Comparison of ENCODE assay signal across 10 mouse cellular contexts in the genomic region with DNA sequence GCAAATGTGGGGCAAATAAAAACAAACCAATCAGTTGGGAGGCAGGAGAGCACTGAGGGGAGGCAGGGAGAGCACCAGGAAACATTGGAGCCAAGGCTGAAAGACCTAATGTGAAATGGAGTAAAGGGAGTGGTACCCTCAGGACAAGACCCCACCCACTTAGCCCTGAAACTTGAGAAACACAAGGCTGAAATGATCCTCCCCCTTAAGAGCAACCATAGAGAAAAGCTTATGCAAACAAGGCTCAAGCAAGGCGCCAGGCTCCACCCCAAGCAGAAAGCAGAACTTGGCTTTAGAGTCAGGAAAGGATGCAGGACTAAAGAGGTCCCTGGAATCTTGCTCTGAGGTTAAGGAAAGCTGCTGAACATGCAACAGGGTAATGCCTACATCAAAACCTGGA.
DNase-seq lines count a peak whose midpoint lies in the region.
"Had no signal": no experiment of that assay in that cellular context is flagged by ENCODE, and none has a peak within 500 bp of the region (broad histone marks: within the 10 kb centered on the region; RNA-seq: fewer than 3 reads in every experiment).

No protein-coding gene starts in this region.

- no peak overlapping the region for H3K4me3 ChIP-seq in heart, embryonic 10.5 days
- H3K4me3 ChIP-seq: liver, embryonic 15.5 days had no signal

- H3K27me3 ChIP-seq in heart, embryonic 10.5 days (ENCODE audit: insufficient read depth, poor library complexity, severe bottlenecking) = no peaks in the 10 kb centered on the region
- H3K27me3 ChIP-seq: liver, embryonic 15.5 days had no signal

- H3K4me1 ChIP-seq in heart, embryonic 10.5 days = peaks cover 21% of the 10 kb centered on the region; the same call in 1 of the 2 replicates
- H3K4me1 ChIP-seq: liver, embryonic 15.5 days had no signal

- WGBS in heart, embryonic 10.5 days = 28% methylated on average over 1 of the region's 1 CpGs

- peak; percentile 33 to 37 for DNase-seq in heart, adult 18-20 months
- DNase-seq in heart, embryonic 10.5 days (ENCODE audit: low spot score) = no peak
- DNase-seq in embryo, embryonic 9.5 days (ENCODE audit: extremely low spot score) = peak; percentile 52
- DNase-seq in kidney, adult 9 months = peak; percentile 12
- peak; percentile 4 for DNase-seq in lung, postnatal 25 days (ENCODE audit: low spot score)
- DNase-seq in left cerebral cortex, adult 9 months (ENCODE audit: low spot score in 2 of 2) = no peak
- no peak for DNase-seq in MN1 (ENCODE audit: low spot score)
- DNase-seq in retina, embryonic 14.5 days (ENCODE audit: low spot score) = no peak
- DNase-seq: gastrocnemius, postnatal 36 days had no signal

- H3K9me3 ChIP-seq in heart, embryonic 10.5 days = no peaks in the 10 kb centered on the region
- H3K9me3 ChIP-seq: liver, embryonic 15.5 days had no signal

- no peak overlapping the region for H3K27ac ChIP-seq in heart, embryonic 10.5 days
- H3K27ac ChIP-seq: liver, embryonic 15.5 days had no signal

- H3K36me3 ChIP-seq in heart, embryonic 10.5 days = no peaks in the 10 kb centered on the region
- H3K36me3 ChIP-seq: liver, embryonic 15.5 days had no signal

Comparison
In these comparisons a context has a peak if more than half of its experiments do, and no peak if none do; other contexts are left out.
1. DNase-seq: peak in heart, adult 18-20 months (2 of 2), embryo, embryonic 9.5 days (single experiment), kidney, adult 9 months (single experiment) and lung, postnatal 25 days (single experiment); none in heart, embryonic 10.5 days (single experiment), left cerebral cortex, adult 9 months (0 of 2), MN1 (single experiment) and retina, embryonic 14.5 days (single experiment).